13 mouse cellular contexts compared by ENCODE assay signal in the genomic region with DNA sequence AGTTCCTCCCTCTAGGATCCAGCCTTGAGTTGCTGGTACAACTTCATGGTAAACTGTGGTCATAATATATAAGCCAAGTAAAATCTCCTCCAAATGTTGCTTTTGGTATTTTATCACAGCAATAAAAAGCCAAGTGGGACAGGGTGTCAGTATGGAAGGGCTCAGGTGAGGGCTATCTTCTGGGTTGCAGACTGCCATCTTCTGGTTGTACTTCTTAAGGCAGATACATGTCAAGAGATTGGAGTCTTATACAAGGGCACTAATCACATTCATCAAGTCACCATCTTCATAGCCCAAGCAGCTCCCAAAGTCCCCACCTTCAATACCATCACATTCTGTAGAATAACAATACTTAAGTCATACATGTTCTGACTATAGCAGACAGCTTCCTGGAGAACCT. TPM values are rescaled to one million over a fixed set of nuclear protein-coding genes. Genes with fewer than 3 reads are reported as not detected.
DNase-seq lines count a peak whose midpoint lies in the region; ATAC-seq and TF ChIP-seq lines count a peak whose summit lies in the region.
"Had no signal": no experiment of that assay in that cellular context is flagged by ENCODE, and none has a peak within 500 bp of the region (broad histone marks: within the 10 kb centered on the region; RNA-seq: fewer than 3 reads in every experiment).

No protein-coding gene starts in this region.

- H3K9me3 ChIP-seq in kidney, postnatal 0 days (replicated peaks; ENCODE audit: low read length), result no peaks in the 10 kb centered on the region
- no peaks in the 10 kb centered on the region for H3K9me3 ChIP-seq in neural tube, embryonic 15.5 days (replicated peaks)
- H3K9me3 ChIP-seq: embryonic facial prominence, embryonic 12.5 days had no signal

- H3K4me1 ChIP-seq in kidney, postnatal 0 days (replicated peaks; ENCODE audit: insufficient read depth, low read length), result no peaks in the 10 kb centered on the region
- H3K4me1 ChIP-seq in neural tube, embryonic 15.5 days, result no peaks in the 10 kb centered on the region

- DNase-seq in kidney, postnatal 0 days (ENCODE audit: low spot score), result no peak
- no peak for DNase-seq in kidney, postnatal 14 days
- DNase-seq in lung, postnatal 36 days, result peak; percentile 39
- DNase-seq in lung, adult 18-20 months, result no peak
- DNase-seq in T-cell, adult 2 months (ENCODE audit: low spot score), result peak; percentile 16
- DNase-seq: adrenal gland, postnatal 10 days; heart, postnatal 36 days; right cerebral cortex, adult 18-20 months; spleen, adult 18-20 months had no signal

- H3K27me3 ChIP-seq in kidney, postnatal 0 days (ENCODE audit: insufficient read depth, low read length), result no peaks in the 10 kb centered on the region
- no peaks in the 10 kb centered on the region for H3K27me3 ChIP-seq in neural tube, embryonic 15.5 days (replicated peaks)
- H3K27me3 ChIP-seq: embryonic facial prominence, embryonic 12.5 days had no signal

- TF ChIP-seq CTCF in kidney, postnatal 0 days (IDR thresholded peaks at IDR 0.05; ENCODE audit: low read depth), result peak; percentile 57

- no peak overlapping the region for H3K4me2 ChIP-seq in kidney, postnatal 0 days (ENCODE audit: low read length)
- no peak overlapping the region for H3K4me2 ChIP-seq in neural tube, embryonic 15.5 days
- H3K4me2 ChIP-seq: embryonic facial prominence, embryonic 12.5 days had no signal

- no peak overlapping the region for H3K27ac ChIP-seq in kidney, postnatal 0 days
- H3K27ac ChIP-seq in neural tube, embryonic 15.5 days (replicated peaks), result no peak overlapping the region
- H3K27ac ChIP-seq: embryonic facial prominence, embryonic 12.5 days; hindbrain, postnatal 0 days had no signal

- H3K9ac ChIP-seq in kidney, postnatal 0 days (ENCODE audit: low read depth, low read length), result no peak overlapping the region
- H3K9ac ChIP-seq in neural tube, embryonic 15.5 days (replicated peaks), result no peak overlapping the region
- H3K9ac ChIP-seq: embryonic facial prominence, embryonic 12.5 days had no signal

- no peak for ATAC-seq in kidney, postnatal 0 days (replicated peaks; ENCODE audit: low FRiP score, low read depth)
- peak; percentile 53 for ATAC-seq in megakaryocyte-erythroid progenitor cell, adult 5-6 weeks (replicated peaks; ENCODE audit: low FRiP score, low TSS enrichment, poor library complexity, severe bottlenecking)
- ATAC-seq in neural tube, embryonic 15.5 days (ENCODE audit: low FRiP score), result no peak
- ATAC-seq: hindbrain, postnatal 0 days had no signal

- no peak overlapping the region for H3K4me3 ChIP-seq in kidney, postnatal 0 days (replicated peaks; ENCODE audit: low read depth, low read length)
- H3K4me3 ChIP-seq in neural tube, embryonic 15.5 days (replicated peaks), result no peak overlapping the region
- H3K4me3 ChIP-seq: embryonic facial prominence, embryonic 12.5 days had no signal

- H3K36me3 ChIP-seq in kidney, postnatal 0 days (ENCODE audit: insufficient read depth, low read length), result no peaks in the 10 kb centered on the region
- H3K36me3 ChIP-seq in neural tube, embryonic 15.5 days, result no peaks in the 10 kb centered on the region
- H3K36me3 ChIP-seq: embryonic facial prominence, embryonic 12.5 days had no signal

RNA-seq across cellular contexts. Expression of gene Fam84b, which starts 21.0 kb away (rescaled TPM):
- 23.8 and 24.9 TPM in 2 replicates for polyA plus RNA-seq in kidney, postnatal 0 days (2015; fragmentation: Nextera tagmentation; extraction: Ambion mirVana)
- total RNA-seq in megakaryocyte-erythroid progenitor cell, adult 5-6 weeks (2014; fragmentation: Nextera tagmentation), result 2.4 and 3.1 TPM in 2 replicates
- total RNA-seq in megakaryocyte-erythroid progenitor cell, adult 5-6 weeks (2017), result 3.4 and 4.5 TPM in 2 replicates
- polyA plus RNA-seq in neural tube, embryonic 15.5 days (2015; fragmentation: Nextera tagmentation; extraction: Ambion mirVana), result 5.5 and 6.2 TPM in 2 replicates

Comparison
In these comparisons a context has a peak if more than half of its experiments do, and no peak if none do; other contexts are left out.
1. DNase-seq: peak in lung, postnatal 36 days (single experiment) and T-cell, adult 2 months (single experiment); none in kidney, postnatal 0 days (single experiment), kidney, postnatal 14 days (single experiment) and lung, adult 18-20 months (0 of 2).